Mouse (Mus musculus) hindbrain, embryonic 13.5 days (tissue): ENCODE results near the gene Arl1. TPM values are rescaled to one million over a fixed set of nuclear protein-coding genes. Genes with fewer than 3 reads are reported as not detected.

Source experiments
- ATAC-seq: fragments of 200-750 bp; cut with Nextera tagmentation; 2 replicates; pipeline ENCODE4 v1.8.0; 2017; ENCODE audit warnings: moderate TSS enrichment; ENCODE audit not compliant: low FRiP score
- H3K27ac ChIP-seq: fragments of 300-500 bp; sonication (generic); 2 replicates; pipeline ENCODE4 v1.5.1; 2015; ENCODE audit warnings: inconsistent platforms, mild to moderate bottlenecking, moderate library complexity
- H3K27me3 ChIP-seq: fragments of 300-500 bp; sonication (generic); 2 replicates; pipeline ENCODE4 v1.6.1; 2015; ENCODE audit warnings: mild to moderate bottlenecking, inconsistent platforms
- H3K36me3 ChIP-seq: fragments of 300-500 bp; sonication (generic); 2 replicates; pipeline ENCODE4 v1.6.1; 2015; ENCODE audit warnings: mild to moderate bottlenecking, inconsistent platforms
- H3K4me1 ChIP-seq: fragments of 300-500 bp; sonication (generic); replicated peaks from 2 replicates; pipeline ENCODE4 v1.6.1; 2015; ENCODE audit warnings: inconsistent platforms
- H3K4me2 ChIP-seq: fragments of 300-500 bp; sonication (generic); 2 replicates; pipeline ENCODE4 v1.6.1; 2015; ENCODE audit warnings: inconsistent platforms, mild to moderate bottlenecking, moderate library complexity
- H3K4me3 ChIP-seq: fragments of 300-500 bp; sonication (generic); 2 replicates; pipeline ENCODE4 v1.5.1; 2015; ENCODE audit warnings: mild to moderate bottlenecking, inconsistent platforms
- H3K9ac ChIP-seq: fragments of 300-500 bp; sonication (generic); 2 replicates; pipeline ENCODE4 v1.6.1; 2015; ENCODE audit warnings: mild to moderate bottlenecking, inconsistent platforms
- H3K9me3 ChIP-seq: fragments of 300-500 bp; sonication (generic); 2 replicates; pipeline ENCODE4 v1.6.1; 2016; ENCODE audit warnings: inconsistent platforms
- WGBS: fragments of 180-500 bp; shearing (Covaris S2); methylation state at CpG from one replicate; pipeline ENCODE4 v1.1.7; 2015; 5-methylcytosine and 5-hydroxymethylcytosine counted together
- polyA plus RNA-seq: library from polyadenylated mRNA; unstranded; fragments of >200 nt; fragmentation: Nextera tagmentation; extraction: Ambion mirVana; gene quantifications from 2 replicates; pipeline ENCODE4 v1.2.1, GENCODE M21; 2015

Arl1 gene
- 146 and 147 TPM in 2 replicates for polyA plus RNA-seq

GRCm38 (mm10) chr10:88730571-88731495 is at the start of gene Arl1:
Arl1 (plus strand) TSS chr10:88730858.
- peak; percentile 98 for ATAC-seq
- WGBS = under 1% methylated on average over 65 of the region's 65 CpGs
- H3K9me3 ChIP-seq = no peaks in the 10 kb centered on the region

GRCm38 (mm10) chr10:88682904-88683563 is 47.6 kb upstream of the Arl1 start:
- Histone ChIP-seq H3K9me3 (no peaks in the 10 kb centered on the region), H3K36me3 (no peaks in the 10 kb centered on the region), H3K27ac (no peak overlapping the region), H3K4me1 (no peaks in the 10 kb centered on the region), H3K9ac (no peak overlapping the region), H3K4me3 (no peak overlapping the region), H3K4me2 (no peak overlapping the region), H3K27me3 (no peaks in the 10 kb centered on the region)
- WGBS = 86% methylated on average over 4 of the region's 4 CpGs
- ATAC-seq = no peak

More at GRCm38 (mm10) chr10:88730571-88731495, at the start of gene Arl1:
- no peaks in the 10 kb centered on the region for H3K36me3 ChIP-seq
- peak within 1 kb of the TSS; percentile 97 for H3K4me3 ChIP-seq
- H3K4me1 ChIP-seq = peaks cover 19% of the 10 kb centered on the region
- 0 out of 2 replicates have a peak, but pooled peaks cover 5% of the 10 kb centered on the region for H3K27me3 ChIP-seq
- peak within 1 kb of the TSS; percentile 97 for H3K9ac ChIP-seq
- H3K4me2 ChIP-seq = peak within 1 kb of the TSS; percentile 97
- H3K27ac ChIP-seq = peak within 1 kb of the TSS; percentile 79

GRCm38 (mm10) chr10:88684925-88685324 is 45.7 kb upstream of the Arl1 start, which contains the start of gene Spic:
Spic (minus strand) TSS chr10:88685015.
- 67% methylated on average over 5 of the region's 5 CpGs for WGBS

GRCm38 (mm10) chr10:88700938-88701337 is 29.7 kb upstream of the Arl1 start:
- no peaks in the 10 kb centered on the region for H3K27me3 ChIP-seq
- WGBS = 71% methylated on average over 6 of the region's 6 CpGs
- H3K9ac ChIP-seq = no peak overlapping the region

More at GRCm38 (mm10) chr10:88684925-88685324, 45.7 kb upstream of the Arl1 start, which contains the start of gene Spic:
- H3K9me3 ChIP-seq = no peaks in the 10 kb centered on the region
- H3K27me3 ChIP-seq = no peaks in the 10 kb centered on the region
- H3K9ac ChIP-seq = no peak within 1 kb of the TSS
- H3K4me1 ChIP-seq = no peaks in the 10 kb centered on the region
- H3K4me3 ChIP-seq = no peak within 1 kb of the TSS
- H3K36me3 ChIP-seq = no peaks in the 10 kb centered on the region
- no peak within 1 kb of the TSS for H3K27ac ChIP-seq
- ATAC-seq = no peak
- no peak within 1 kb of the TSS for H3K4me2 ChIP-seq

GRCm38 (mm10) chr10:88708671-88709523 is 21.8 kb upstream of the Arl1 start:
- H3K27me3 ChIP-seq = no peaks in the 10 kb centered on the region
- H3K9me3 ChIP-seq = no peaks in the 10 kb centered on the region
- H3K4me3 ChIP-seq = no peak overlapping the region
- ATAC-seq = no peak
- no peaks in the 10 kb centered on the region for H3K36me3 ChIP-seq
- H3K4me2 ChIP-seq = no peak overlapping the region
- 59% methylated on average over 10 of the region's 10 CpGs for WGBS
- H3K9ac ChIP-seq = no peak overlapping the region
- no peaks in the 10 kb centered on the region for H3K4me1 ChIP-seq
- H3K27ac ChIP-seq = no peak overlapping the region

More at GRCm38 (mm10) chr10:88700938-88701337, 29.7 kb upstream of the Arl1 start:
- H3K4me3 ChIP-seq = no peak overlapping the region
- H3K4me2 ChIP-seq = no peak overlapping the region
- no peaks in the 10 kb centered on the region for H3K4me1 ChIP-seq
- no peaks in the 10 kb centered on the region for H3K9me3 ChIP-seq
- H3K27ac ChIP-seq = no peak overlapping the region
- ATAC-seq = no peak
- no peaks in the 10 kb centered on the region for H3K36me3 ChIP-seq

GRCm38 (mm10) chr10:88712359-88712758 is 18.3 kb upstream of the Arl1 start:
- Histone ChIP-seq H3K9ac (no peak overlapping the region), H3K4me2 (no peak overlapping the region), H3K9me3 (no peaks in the 10 kb centered on the region), H3K36me3 (no peaks in the 10 kb centered on the region), H3K4me1 (no peaks in the 10 kb centered on the region), H3K4me3 (no peak overlapping the region), H3K27ac (no peak overlapping the region), H3K27me3 (no peaks in the 10 kb centered on the region)
- ATAC-seq = no peak
- WGBS = 84% methylated on average over 6 of the region's 6 CpGs

GRCm38 (mm10) chr10:88714744-88715143 is 15.9 kb upstream of the Arl1 start:
- no peak overlapping the region for H3K27ac ChIP-seq
- 85% methylated on average over 4 of the region's 4 CpGs for WGBS
- no peaks in the 10 kb centered on the region for H3K9me3 ChIP-seq
- no peaks in the 10 kb centered on the region for H3K36me3 ChIP-seq
- H3K27me3 ChIP-seq = no peaks in the 10 kb centered on the region
- ATAC-seq = no peak
- H3K4me2 ChIP-seq = no peak overlapping the region
- no peak overlapping the region for H3K9ac ChIP-seq
- no peaks in the 10 kb centered on the region for H3K4me1 ChIP-seq
- no peak overlapping the region for H3K4me3 ChIP-seq

- H3K27ac ChIP-seq = no peak overlapping the region
- H3K27me3 ChIP-seq = no peaks in the 10 kb centered on the region
- no peaks in the 10 kb centered on the region for H3K36me3 ChIP-seq
- WGBS = 82% methylated on average over 6 of the region's 6 CpGs
- no peak for ATAC-seq
- no peak overlapping the region for H3K9ac ChIP-seq
- no peak overlapping the region for H3K4me2 ChIP-seq
- no peaks in the 10 kb centered on the region for H3K4me1 ChIP-seq
- H3K4me3 ChIP-seq = no peak overlapping the region
- no peaks in the 10 kb centered on the region for H3K9me3 ChIP-seq
Observed at GRCm38 (mm10) chr10:88715621-88716020, 15.0 kb upstream of the Arl1 start.

GRCm38 (mm10) chr10:88716986-88717755 is 13.5 kb upstream of the Arl1 start:
- WGBS = 63% methylated on average over 13 of the region's 13 CpGs
- ATAC-seq = no peak
- H3K4me1 ChIP-seq = no peaks in the 10 kb centered on the region

GRCm38 (mm10) chr10:88717756-88718025 is 13.0 kb upstream of the Arl1 start:
- H3K4me2 ChIP-seq = no peak overlapping the region
- no peaks in the 10 kb centered on the region for H3K36me3 ChIP-seq
- no peaks in the 10 kb centered on the region for H3K27me3 ChIP-seq
- no peak for ATAC-seq
- 51% methylated on average over 2 of the region's 2 CpGs for WGBS
- H3K4me3 ChIP-seq = no peak overlapping the region
- no peaks in the 10 kb centered on the region for H3K4me1 ChIP-seq
- H3K9me3 ChIP-seq = no peaks in the 10 kb centered on the region
- no peak overlapping the region for H3K27ac ChIP-seq
- H3K9ac ChIP-seq = no peak overlapping the region

More at GRCm38 (mm10) chr10:88716986-88717755, 13.5 kb upstream of the Arl1 start:
- Histone ChIP-seq H3K36me3 (no peaks in the 10 kb centered on the region), H3K9ac (no peak overlapping the region), H3K4me2 (no peak overlapping the region), H3K27ac (no peak overlapping the region), H3K9me3 (no peaks in the 10 kb centered on the region), H3K4me3 (no peak overlapping the region), H3K27me3 (no peaks in the 10 kb centered on the region)

GRCm38 (mm10) chr10:88719618-88720017 is 11.0 kb upstream of the Arl1 start:
- 88% methylated on average over 1 of the region's 1 CpGs for WGBS

More at GRCm38 (mm10) chr10:88719618-88720017, 11.0 kb upstream of the Arl1 start:
- H3K4me1 ChIP-seq = no peaks in the 10 kb centered on the region
- no peaks in the 10 kb centered on the region for H3K9me3 ChIP-seq
- H3K4me3 ChIP-seq = no peak overlapping the region
- H3K36me3 ChIP-seq = no peaks in the 10 kb centered on the region
- H3K27me3 ChIP-seq = 0 out of 2 replicates have a peak, but pooled peaks cover 2% of the 10 kb centered on the region
- no peak overlapping the region for H3K9ac ChIP-seq
- ATAC-seq = no peak
- H3K27ac ChIP-seq = no peak overlapping the region
- no peak overlapping the region for H3K4me2 ChIP-seq
